Mouse (Mus musculus) C2C12 (cell line): ENCODE measurements at regions not wholly inside any gene's neighbourhood (a gene's known extent, or its start where the extent isn't known, plus 50 kb on each side); places are given as distances from the start of the nearest gene placed in this dataset.

Experiments
- CTCF ChIP-seq: IDR thresholded peaks from one replicate; pipeline ENCODE4 v1.5.1; 2011; ENCODE audit not compliant: control insufficient read depth, insufficient read depth, insufficient read length
- MYOG ChIP-seq: IDR thresholded peaks from one replicate; pipeline ENCODE4 v1.6.1; 2011; ENCODE audit not compliant: control insufficient read depth, insufficient read length; ENCODE audit errors: extremely low read depth

- TF ChIP-seq CTCF (no peak), MYOG (no peak)
These were observed 265.3 kb downstream of the Plpp3 start for GRCm38 (mm10) chr4:105422466-105422865.
